Mouse (Mus musculus): ENCODE results near the gene Uchl5. TPM values are rescaled to one million over a fixed set of nuclear protein-coding genes. Genes with fewer than 3 reads are reported as not detected.

Gene Uchl5
- 10 to 100 TPM; 19.6 to 28.3 TPM for total RNA-seq (2021)
- long read RNA-seq, experiment 1, transcript Uchl5-201 (11 exons, 1,845 nt), result major isoform, 24 of 49 reads
- long read RNA-seq, experiment 1, transcript Uchl5-206 (11 exons, 1,696 nt), result minor isoform, 16 of 49 reads
- long read RNA-seq, experiment 1, partial matches to known transcripts, result 3 of 49 reads
- long read RNA-seq, experiment 1, other reads (novel, unspliced or antisense), result 6 of 49 reads
- long read RNA-seq, experiment 2, transcript Uchl5-206 (11 exons, 1,696 nt), result major isoform, 28 of 53 reads
- long read RNA-seq, experiment 2, transcript Uchl5-201 (11 exons, 1,845 nt), result minor isoform, 18 of 53 reads
- long read RNA-seq, experiment 2, partial matches to known transcripts, result 4 of 53 reads
- long read RNA-seq, experiment 2, other reads (novel, unspliced or antisense), result 3 of 53 reads

GRCm38 (mm10) chr1:143776446-143777411 lies at the start of gene Uchl5, which contains the start of gene Trove2:
Gene Uchl5, plus strand, starts transcription at chr1:143777272.
Gene Trove2, minus strand, starts transcription at chr1:143777068.
- intact Hi-C loops (cut with DNase I), result loop anchor here (2.0 kb wide), 2 partner anchors 38 to 74 kb away; partner anchors contain the start of gene Cdc73
- peak; percentile 99 for DNase-seq
- peak; percentile 80 for TF ChIP-seq CTCF (IDR thresholded peaks at IDR 0.05)
- Histone ChIP-seq H3K27ac (peak within 1 kb of the TSS; percentile 88), H3K4me3 (peak within 1 kb of the TSS; percentile 84)

GRCm38 (mm10) chr1:143727701-143728445 lies 49.2 kb upstream of the Uchl5 start:
- Histone ChIP-seq H3K27ac (no peak overlapping the region), H3K4me3 (no peak overlapping the region)
- intact Hi-C loops (cut with DNase I), result no loop called here
- no peak for TF ChIP-seq CTCF (IDR thresholded peaks at IDR 0.05)
- DNase-seq, result no peak

GRCm38 (mm10) chr1:143730899-143731298 lies 46.2 kb upstream of the Uchl5 start:
- no peak for DNase-seq
- intact Hi-C loops (cut with DNase I), result no loop called here
- TF ChIP-seq CTCF (IDR thresholded peaks at IDR 0.05), result peak; percentile 26; the same call in 1 of the 2 replicates
- Histone ChIP-seq H3K4me3 (no peak overlapping the region), H3K27ac (no peak overlapping the region)

- DNase-seq, result no peak
- H3K4me3 ChIP-seq, result no peak overlapping the region
- intact Hi-C loops (cut with DNase I), result no loop called here
- no peak overlapping the region for H3K27ac ChIP-seq
- no peak for TF ChIP-seq CTCF (IDR thresholded peaks at IDR 0.05)
These were observed 45.4 kb upstream of the Uchl5 start for GRCm38 (mm10) chr1:143731691-143732090.

DNA sequence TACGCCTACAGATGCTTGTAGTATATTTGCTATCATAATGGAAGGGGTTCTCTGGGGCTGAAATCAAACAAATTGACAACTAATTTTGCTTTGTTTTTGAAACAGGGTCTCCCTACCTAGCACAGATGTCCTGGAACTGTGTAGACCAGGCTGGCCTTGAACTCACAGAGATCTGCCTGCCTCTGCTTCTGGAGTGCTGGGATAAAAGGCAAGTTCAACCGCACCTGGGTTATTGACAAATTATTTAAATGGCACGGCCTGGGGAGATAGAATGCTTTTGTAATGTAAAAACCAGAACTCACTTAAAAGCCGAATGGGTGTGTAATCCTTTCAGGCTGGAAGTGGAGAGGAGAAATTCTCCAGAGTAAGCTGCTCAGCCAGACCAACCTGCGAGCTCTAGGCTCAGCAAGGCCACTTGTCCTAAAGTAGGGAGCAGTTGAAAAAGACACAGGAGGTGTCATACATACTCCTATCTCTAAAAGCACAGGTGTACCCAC lies 43.1 kb upstream of the Uchl5 start:
- Histone ChIP-seq H3K4me3 (no peak overlapping the region), H3K27ac (no peak overlapping the region)
- no peak for TF ChIP-seq CTCF (IDR thresholded peaks at IDR 0.05)
- no peak for DNase-seq
- intact Hi-C loops (cut with DNase I), result no loop called here

GRCm38 (mm10) chr1:143738811-143739210 lies 38.3 kb upstream of the Uchl5 start:
- DNase-seq, result no peak
- no peak for TF ChIP-seq CTCF (IDR thresholded peaks at IDR 0.05)
- Histone ChIP-seq H3K27ac (peak overlapping the region; percentile 84), H3K4me3 (peak overlapping the region; percentile 94)
- intact Hi-C loops (cut with DNase I), result loop anchor here (2.0 kb wide), 2 partner anchors 36 to 38 kb away; partner anchors contain the start of genes Cdc73, Trove2 and Uchl5

DNA sequence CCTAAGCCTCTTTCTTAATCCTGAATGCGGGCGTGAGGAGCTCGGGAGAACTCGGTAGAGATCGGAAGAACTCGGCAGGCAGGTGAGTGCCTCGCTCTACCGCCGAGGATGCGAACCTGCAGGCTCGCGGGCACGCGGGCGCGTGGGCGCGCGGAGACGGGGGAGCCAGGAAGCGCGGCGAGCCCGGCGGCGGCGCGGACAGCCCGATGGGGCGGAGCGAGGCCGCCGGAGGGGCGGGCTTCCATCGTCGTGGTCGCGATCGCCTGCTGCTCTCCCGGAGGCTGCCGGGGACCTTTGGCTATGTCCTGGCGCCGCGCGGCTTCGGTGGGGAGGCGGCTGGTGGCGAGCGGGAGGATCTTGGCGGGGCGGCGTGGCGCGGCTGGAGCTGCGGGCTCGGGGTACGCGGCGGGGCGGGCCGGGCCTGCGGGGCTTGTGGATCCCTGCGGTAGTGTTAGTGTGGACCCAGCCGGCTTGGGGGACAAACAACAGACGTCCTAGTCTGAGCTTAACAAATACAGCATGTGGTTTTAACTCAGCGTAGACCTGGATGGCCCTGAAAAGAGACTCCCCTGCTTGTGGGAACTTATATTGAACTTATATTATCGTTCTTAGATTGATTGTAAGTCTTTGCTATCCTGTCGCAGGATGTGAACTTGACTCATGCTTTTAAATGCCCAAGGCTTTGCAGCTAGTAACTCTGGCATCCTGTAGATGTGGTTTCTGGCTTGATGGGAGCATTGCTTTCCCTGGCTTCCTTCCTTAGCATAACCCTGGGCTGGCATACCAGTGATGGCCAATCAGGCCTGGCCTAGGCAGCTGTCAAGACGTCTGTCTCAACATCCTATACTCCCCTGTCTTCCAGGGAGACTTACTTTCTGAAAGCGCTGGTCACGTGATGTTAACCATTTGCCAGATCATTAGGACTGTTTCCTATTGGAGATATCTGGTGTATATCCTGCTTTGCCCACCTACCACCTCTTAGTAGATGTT lies 37.4 kb upstream of the Uchl5 start:
- intact Hi-C loops (cut with DNase I), result loop anchor here (2.0 kb wide), 2 partner anchors 37 kb away; partner anchors contain the start of genes Cdc73, Trove2 and Uchl5
- Histone ChIP-seq H3K27ac (peak overlapping the region; percentile 84), H3K4me3 (peak overlapping the region; percentile 94)
- no peak; the same call in 1 of the 2 replicates for TF ChIP-seq CTCF (IDR thresholded peaks at IDR 0.05)
- DNase-seq, result peak; percentile 92

GRCm38 (mm10) chr1:143740581-143740980 lies 36.5 kb upstream of the Uchl5 start:
- TF ChIP-seq CTCF (IDR thresholded peaks at IDR 0.05), result no peak
- intact Hi-C loops (cut with DNase I), result no loop called here
- H3K4me3 ChIP-seq, result peak overlapping the region; percentile 94

DNA sequence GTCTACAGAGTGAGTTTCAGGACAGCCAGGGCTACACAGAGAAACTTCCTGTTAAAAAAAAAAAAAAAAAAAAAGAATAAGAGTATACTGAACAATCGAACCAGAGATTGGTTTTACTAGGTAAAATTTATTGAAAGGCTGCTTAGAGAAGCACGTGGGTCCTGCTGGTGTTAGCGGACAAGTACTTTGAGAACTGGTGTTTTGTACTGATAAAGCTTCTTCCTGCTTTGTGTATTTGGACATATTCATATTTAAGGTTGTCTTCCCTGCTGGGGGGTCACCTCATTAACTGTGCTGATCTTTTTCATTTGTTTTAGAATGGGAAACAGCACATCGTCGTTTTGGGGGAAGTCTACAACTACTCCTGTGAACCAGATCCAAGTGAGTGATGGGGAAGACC lies 35.7 kb upstream of the Uchl5 start:
- DNase-seq, result no peak
- Histone ChIP-seq H3K4me3 (no peak overlapping the region), H3K27ac (no peak overlapping the region)
- TF ChIP-seq CTCF (IDR thresholded peaks at IDR 0.05), result no peak
- intact Hi-C loops (cut with DNase I), result no loop called here

More at GRCm38 (mm10) chr1:143740581-143740980, 36.5 kb upstream of the Uchl5 start:
- H3K27ac ChIP-seq, result no peak overlapping the region; the same call in 1 of the 2 replicates
- DNase-seq, result no peak

- no peak for TF ChIP-seq CTCF (IDR thresholded peaks at IDR 0.05)
- intact Hi-C loops (cut with DNase I), result no loop called here
- Histone ChIP-seq H3K27ac (no peak overlapping the region), H3K4me3 (no peak overlapping the region)
- DNase-seq, result no peak
These were observed 34.9 kb upstream of the Uchl5 start for GRCm38 (mm10) chr1:143742186-143742585.

- intact Hi-C loops (cut with DNase I), result no loop called here
- no peak overlapping the region for H3K27ac ChIP-seq
- no peak overlapping the region for H3K4me3 ChIP-seq
- no peak for DNase-seq
- TF ChIP-seq CTCF (IDR thresholded peaks at IDR 0.05), result no peak
These were observed 31.2 kb upstream of the Uchl5 start for GRCm38 (mm10) chr1:143745871-143746270.
